Mouse (Mus musculus): Measurements from ENCODE around the gene Bcat2.

GRCm38 (mm10) chr7:45551512-45551883 lies 18.5 kb upstream of the Bcat2 start:
- TF ChIP-seq CTCF (IDR thresholded peaks at IDR 0.05; ENCODE audit: borderline replicate concordance, insufficient read depth, low read depth, low read length) (no peak), POLR2A (IDR thresholded peaks at IDR 0.05; ENCODE audit: borderline replicate concordance, insufficient read depth, low read length) (no peak)

Data from cerebellum, adult 2 months (tissue).